Mouse (Mus musculus) embryonic facial prominence, embryonic 15.5 days (tissue): ENCODE data around the gene Hist1h2bm. TPM values are rescaled to one million over a fixed set of nuclear protein-coding genes. Genes with fewer than 3 reads are reported as not detected.
A peak's percentile ranks its signal among the peaks of the same experiment; 100 is the strongest.
"Not testable (repeated sequence)": the region's sequence is repeated elsewhere in the genome, so short reads cannot be mapped to it uniquely, and the experiment has no call there.

Source experiments
- ATAC-seq: fragments of 200-750 bp; cut with Nextera tagmentation; 2 replicates; pipeline ENCODE4 v1.8.0; 2017; ENCODE audit warnings: low read depth, moderate TSS enrichment; ENCODE audit not compliant: insufficient number of reproducible peaks, low FRiP score, low TSS enrichment
- H3K27ac ChIP-seq: fragments of 300-500 bp; sonication (generic); replicated peaks from 2 replicates; pipeline ENCODE4 v1.5.1; 2015; ENCODE audit warnings: mild to moderate bottlenecking, inconsistent platforms
- H3K27me3 ChIP-seq: fragments of 300-500 bp; sonication (generic); 2 replicates; pipeline ENCODE4 v1.6.1; 2015; ENCODE audit warnings: inconsistent platforms
- H3K36me3 ChIP-seq: fragments of 300-500 bp; sonication (generic); 2 replicates; pipeline ENCODE4 v1.6.1; 2015; ENCODE audit warnings: mild to moderate bottlenecking, inconsistent platforms
- H3K4me1 ChIP-seq: fragments of 300-500 bp; sonication (generic); 2 replicates; pipeline ENCODE4 v1.6.1; 2015; ENCODE audit warnings: inconsistent platforms
- H3K4me2 ChIP-seq: fragments of 300-500 bp; sonication (generic); replicated peaks from 2 replicates; pipeline ENCODE4 v1.6.1; 2015; ENCODE audit warnings: mild to moderate bottlenecking, inconsistent platforms
- H3K4me3 ChIP-seq: fragments of 300-500 bp; sonication (generic); replicated peaks from 2 replicates; pipeline ENCODE4 v1.5.1; 2015; ENCODE audit warnings: mild to moderate bottlenecking, inconsistent platforms
- H3K9ac ChIP-seq: fragments of 300-500 bp; sonication (generic); 2 replicates; pipeline ENCODE4 v1.6.1; 2015; ENCODE audit warnings: inconsistent platforms
- H3K9me3 ChIP-seq: fragments of 300-500 bp; sonication (generic); replicated peaks from 2 replicates; pipeline ENCODE4 v1.6.1; 2016; ENCODE audit warnings: inconsistent platforms
- WGBS: fragments of 180-500 bp; shearing (Covaris S2); methylation state at CpG from one replicate; pipeline ENCODE4 v1.1.7; 2015; 5-methylcytosine and 5-hydroxymethylcytosine counted together
- microRNA-seq: library from miRNA; unstranded; fragments of <30 nt; microRNA quantifications from one replicate; pipeline ENCODE4, GENCODE M21; 2016; ENCODE audit warnings: borderline number of aligned reads
- polyA plus RNA-seq: library from polyadenylated mRNA; unstranded; fragments of >200 nt; fragmentation: Nextera tagmentation; extraction: Ambion mirVana; gene quantifications from 2 replicates; pipeline ENCODE4 v1.2.1, GENCODE M21; 2015

Gene Hist1h2bm
- polyA plus RNA-seq, 1 experiment from 2014 or later = 4.1 TPM

GRCm38 (mm10) chr13:21753524-21754285 lies 31.9 kb downstream of the Hist1h2bm start, which contains the start of the genes Hist1h2ak and Hist1h2bn:
Gene Hist1h2ak (minus strand): TSS chr13:21753827.
Gene Hist1h2bn (plus strand): TSS chr13:21754123.
- not testable (repeated sequence) for H3K27me3 ChIP-seq

DNA sequence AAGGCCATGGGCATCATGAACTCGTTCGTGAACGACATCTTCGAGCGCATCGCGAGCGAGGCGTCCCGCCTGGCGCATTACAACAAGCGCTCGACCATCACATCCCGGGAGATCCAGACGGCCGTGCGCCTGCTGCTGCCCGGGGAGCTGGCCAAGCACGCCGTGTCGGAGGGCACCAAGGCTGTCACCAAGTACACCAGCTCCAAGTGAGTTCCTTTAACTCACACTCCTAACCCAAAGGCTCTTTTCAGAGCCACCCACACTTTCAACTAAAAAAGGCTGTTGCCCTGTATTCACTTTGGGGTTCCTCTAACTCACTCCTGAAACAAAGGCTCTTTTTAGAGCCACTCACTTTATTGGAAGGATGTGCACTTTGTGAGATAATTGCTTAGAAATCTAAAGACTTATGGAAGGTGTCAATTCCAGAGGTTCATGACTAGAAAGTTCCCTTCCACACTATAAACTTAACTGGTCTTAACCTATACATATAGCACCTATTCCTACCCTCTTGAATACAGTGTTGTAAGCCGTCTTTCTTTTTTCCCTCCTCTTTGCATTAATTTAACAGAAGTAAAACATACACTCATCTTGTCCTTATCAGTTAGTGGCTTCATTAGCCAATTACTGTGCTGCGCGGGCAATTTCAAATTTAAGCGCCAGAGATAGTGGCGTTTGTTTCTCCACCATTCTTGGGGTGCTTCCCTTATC lies 32.6 kb downstream of the Hist1h2bm start:
- peaks cover 13% of the 10 kb centered on the region for H3K4me1 ChIP-seq
- not testable (repeated sequence) for ATAC-seq, H3K36me3 ChIP-seq, H3K9me3 ChIP-seq, H3K27me3 ChIP-seq
- H3K4me2 ChIP-seq = peak overlapping the region; percentile 64
- WGBS = under 1% methylated on average over 26 of the region's 26 CpGs
- peak overlapping the region; percentile 92 for H3K27ac ChIP-seq
- H3K4me3 ChIP-seq = peak overlapping the region; percentile 48
- H3K9ac ChIP-seq = peak overlapping the region; percentile 18; the same call in 1 of the 2 replicates

More at GRCm38 (mm10) chr13:21753524-21754285, 31.9 kb downstream of the Hist1h2bm start, which contains the start of the genes Hist1h2ak and Hist1h2bn:
- H3K27ac ChIP-seq = peak within 1 kb of the TSS; percentile 92
- peaks cover 15% of the 10 kb centered on the region for H3K4me1 ChIP-seq
- peak; percentile 93 for ATAC-seq
- not testable (repeated sequence) for H3K36me3 ChIP-seq, H3K9me3 ChIP-seq
- peak within 1 kb of the TSS; percentile 48 for H3K4me3 ChIP-seq
- peak within 1 kb of the TSS; percentile 64 for H3K4me2 ChIP-seq
- WGBS = under 1% methylated on average over 49 of the region's 50 CpGs
- peak within 1 kb of the TSS; percentile 18 for H3K9ac ChIP-seq

GRCm38 (mm10) chr13:21755707-21756106 lies 33.9 kb downstream of the Hist1h2bm start:
- no peak overlapping the region for H3K4me2 ChIP-seq
- H3K9ac ChIP-seq = no peak overlapping the region
- no peak overlapping the region for H3K4me3 ChIP-seq
- no peak overlapping the region for H3K27ac ChIP-seq
- 63% methylated on average over 1 of the region's 1 CpGs for WGBS
- ATAC-seq = no peak
- no peaks in the 10 kb centered on the region for H3K9me3 ChIP-seq
- peaks cover 11% of the 10 kb centered on the region for H3K4me1 ChIP-seq
- no peaks in the 10 kb centered on the region for H3K27me3 ChIP-seq
- H3K36me3 ChIP-seq = no peaks in the 10 kb centered on the region

Small RNA genes lying within 50 kb of the gene (microRNA-seq; reads per million reads assigned to microRNA genes)
- not detected for gene Gm44357
- not detected for gene Gm44367
- gene Gm44454 = not detected

Other genes starting within 250 kb of the Hist1h2bm start
- gene Zkscan4, start 243.1 kb upstream of the Hist1h2bm start, polyA plus RNA-seq = 3.7 and 4.3 TPM in 2 replicates
- gene Gm10065, start 242.6 kb upstream of the Hist1h2bm start, polyA plus RNA-seq = 1.8 TPM in 1 of 2 replicates, not detected in the other
- gene AK157302, start 226.8 kb upstream of the Hist1h2bm start, polyA plus RNA-seq = 0.37 and 1.6 TPM in 2 replicates
- 5.6 and 18.4 TPM in 2 replicates for gene Gm11273, start 220.6 kb upstream of the Hist1h2bm start, polyA plus RNA-seq
- gene Zkscan8, start 190.9 kb upstream of the Hist1h2bm start, polyA plus RNA-seq = 5.6 and 6.6 TPM in 2 replicates
- 0.17 and 0.22 TPM in 2 replicates for gene Olfr1366, start 179.2 kb upstream of the Hist1h2bm start, polyA plus RNA-seq
- gene Olfr1535, start 162.2 kb upstream of the Hist1h2bm start, polyA plus RNA-seq = 0.07 and 0.19 TPM in 2 replicates
- 0.11 TPM in 1 of 2 replicates, not detected in the other for gene Olfr1364, start 140.3 kb upstream of the Hist1h2bm start, polyA plus RNA-seq
- gene Olfr1362, start 108.0 kb upstream of the Hist1h2bm start, polyA plus RNA-seq = 0.13 TPM in 1 of 2 replicates, not detected in the other
- not detected in 2 replicates for gene Olfr11, start 79.5 kb upstream of the Hist1h2bm start, polyA plus RNA-seq
- 0.48 and 0.68 TPM in 2 replicates for gene Olfr1361, start 58.7 kb upstream of the Hist1h2bm start, polyA plus RNA-seq
- gene Olfr1360, start 44.6 kb upstream of the Hist1h2bm start, polyA plus RNA-seq = not detected in 2 replicates
- gene Olfr1359, start 23.9 kb upstream of the Hist1h2bm start, polyA plus RNA-seq = 0.05 and 0.27 TPM in 2 replicates
- 0.60 and 2.0 TPM in 2 replicates for gene Hist1h2bl, start 5.9 kb upstream of the Hist1h2bm start, polyA plus RNA-seq
- 6.9 and 13.7 TPM in 2 replicates for gene Hist1h2ai, start 5.6 kb upstream of the Hist1h2bm start, polyA plus RNA-seq
- gene Hist1h3h, start 4.4 kb upstream of the Hist1h2bm start, polyA plus RNA-seq = 6.6 and 7.1 TPM in 2 replicates
- gene Hist1h4j, start 13.0 kb downstream of the Hist1h2bm start, polyA plus RNA-seq = 1.7 and 1.9 TPM in 2 replicates
- gene Hist1h4k, start 28.5 kb downstream of the Hist1h2bm start, polyA plus RNA-seq = 1.5 and 2.9 TPM in 2 replicates
- 16.1 and 25.2 TPM in 2 replicates for gene Hist1h2ak, start 31.8 kb downstream of the Hist1h2bm start, polyA plus RNA-seq
- 3.4 and 3.6 TPM in 2 replicates for gene Hist1h2bn, start 32.1 kb downstream of the Hist1h2bm start, polyA plus RNA-seq
- gene Hist1h1b, start 58.6 kb downstream of the Hist1h2bm start, polyA plus RNA-seq = 16.8 and 19.6 TPM in 2 replicates
- gene Hist1h3i, start 61.3 kb downstream of the Hist1h2bm start, polyA plus RNA-seq = 86.2 and 99.0 TPM in 2 replicates
- 2.5 and 10.7 TPM in 2 replicates for gene Hist1h2an, start 65.2 kb downstream of the Hist1h2bm start, polyA plus RNA-seq
- 1.0 and 2.8 TPM in 2 replicates for gene Hist1h2bp, start 65.4 kb downstream of the Hist1h2bm start, polyA plus RNA-seq
- 12.0 and 14.0 TPM in 2 replicates for gene Hist1h2bq, start 88.2 kb downstream of the Hist1h2bm start, polyA plus RNA-seq
- not detected in 2 replicates for gene Hist1h2ao, start 88.4 kb downstream of the Hist1h2bm start, polyA plus RNA-seq
- gene Hist1h4m, start 89.7 kb downstream of the Hist1h2bm start, polyA plus RNA-seq = not detected in 2 replicates
- 10.7 and 11.9 TPM in 2 replicates for gene Hist1h4n, start 110.2 kb downstream of the Hist1h2bm start, polyA plus RNA-seq
- gene Hist1h2ap, start 111.5 kb downstream of the Hist1h2bm start, polyA plus RNA-seq = 2,761 and 2,921 TPM in 2 replicates
- 14.2 and 14.7 TPM in 2 replicates for gene Hist1h2br, start 111.7 kb downstream of the Hist1h2bm start, polyA plus RNA-seq
- 7.7 and 9.0 TPM in 2 replicates for gene Zfp184, start 223.1 kb downstream of the Hist1h2bm start, polyA plus RNA-seq